Mouse (Mus musculus): ENCODE results near the gene Atp6v1f.

Gene Atp6v1f

GRCm38 (mm10) chr6:29461502-29461901, 6.0 kb upstream of the Atp6v1f start:
- in situ Hi-C loops (cut with MseI, MboI), result no loop called here

- in situ Hi-C loops (cut with MseI, MboI), result no loop called here
Measured at GRCm38 (mm10) chr6:29463388-29463787, 4.1 kb upstream of the Atp6v1f start.

GRCm38 (mm10) chr6:29468851-29469250, 1.3 kb downstream of the Atp6v1f start:
- in situ Hi-C loops (cut with MseI, MboI), result no loop called here

- in situ Hi-C loops (cut with MseI, MboI), result no loop called here
Measured at GRCm38 (mm10) chr6:29471137-29471536, 3.6 kb downstream of the Atp6v1f start, which contains the start of gene Atp6v1fnb. Atp6v1fnb (plus strand) TSS chr6:29471437.

- in situ Hi-C loops (cut with MseI, MboI), result no loop called here
Measured at GRCm38 (mm10) chr6:29473941-29474691, 6.6 kb downstream of the Atp6v1f start.

- in situ Hi-C loops (cut with MseI, MboI), result no loop called here
Measured at GRCm38 (mm10) chr6:29474736-29475135, 7.2 kb downstream of the Atp6v1f start.

GRCm38 (mm10) chr6:29482691-29483090, 15.2 kb downstream of the Atp6v1f start:
- in situ Hi-C loops (cut with MseI, MboI), result no loop called here

GRCm38 (mm10) chr6:29484716-29485559, 17.4 kb downstream of the Atp6v1f start:
- in situ Hi-C loops (cut with MseI, MboI), result no loop called here

GRCm38 (mm10) chr6:29485951-29486350, 18.4 kb downstream of the Atp6v1f start:
- in situ Hi-C loops (cut with MseI, MboI), result no loop called here

- in situ Hi-C loops (cut with MseI, MboI), result no loop called here
Measured at GRCm38 (mm10) chr6:29494101-29494500, 26.6 kb downstream of the Atp6v1f start.

- in situ Hi-C loops (cut with MseI, MboI), result no loop called here
Measured at GRCm38 (mm10) chr6:29496270-29496669, 28.8 kb downstream of the Atp6v1f start.

GRCm38 (mm10) chr6:29497791-29498190, 30.3 kb downstream of the Atp6v1f start:
- in situ Hi-C loops (cut with MseI, MboI), result no loop called here

GRCm38 (mm10) chr6:29500177-29500576, 32.7 kb downstream of the Atp6v1f start:
- in situ Hi-C loops (cut with MseI, MboI), result no loop called here

- in situ Hi-C loops (cut with MseI, MboI), result no loop called here
Measured at GRCm38 (mm10) chr6:29500810-29501209, 33.3 kb downstream of the Atp6v1f start.

- in situ Hi-C loops (cut with MseI, MboI), result no loop called here
Measured at GRCm38 (mm10) chr6:29501599-29501998, 34.1 kb downstream of the Atp6v1f start.

GRCm38 (mm10) chr6:29505493-29505892, 38.0 kb downstream of the Atp6v1f start:
- in situ Hi-C loops (cut with MseI, MboI), result no loop called here

- in situ Hi-C loops (cut with MseI, MboI), result no loop called here
Measured at GRCm38 (mm10) chr6:29506834-29507233, 39.3 kb downstream of the Atp6v1f start.

- in situ Hi-C loops (cut with MseI, MboI), result no loop called here
Measured at GRCm38 (mm10) chr6:29507447-29508309, 40.2 kb downstream of the Atp6v1f start, which contains the start of gene Kcp. Kcp (minus strand) TSS chr6:29507952.

GRCm38 (mm10) chr6:29509086-29509485, 41.6 kb downstream of the Atp6v1f start:
- in situ Hi-C loops (cut with MseI, MboI), result no loop called here

- in situ Hi-C loops (cut with MseI, MboI), result no loop called here
Measured at GRCm38 (mm10) chr6:29513284-29513683, 45.8 kb downstream of the Atp6v1f start.

GRCm38 (mm10) chr6:29517139-29517538, 49.6 kb downstream of the Atp6v1f start:
- in situ Hi-C loops (cut with MseI, MboI), result no loop called here

Data from mouse trophoblast stem cell (cell line).